Mouse (Mus musculus) activated CD4-positive, CD25-positive, alpha-beta regulatory T cell (primary cell): ENCODE results near the gene Rhoj. TPM values are rescaled to one million over a fixed set of nuclear protein-coding genes. Genes with fewer than 3 reads are reported as not detected.

Source experiments
- polyA plus RNA-seq, 2 experiments: library from polyadenylated mRNA; unstranded; fragments of 100-300 nt; shearing (Covaris generic); gene quantifications; one replicate each; pipeline ENCODE4 v1.2.1; 2017

Rhoj gene
- under 1 TPM in 1 of 2 experiments, not detected in 1; 0.52 TPM for polyA plus RNA-seq

GRCm38 (mm10) chr12:75307961-75308951 is at the start of gene Rhoj:
TSS of gene Rhoj (plus strand) at chr12:75308322.

GRCm38 (mm10) chr12:75416681-75417080 is 108.6 kb downstream of the Rhoj start, which contains the start of gene Gphb5:
TSS of gene Gphb5 (minus strand) at chr12:75416781.

Other genes starting within 250 kb of the Rhoj start
- gene Kcnh5, start 131.0 kb upstream of the Rhoj start, polyA plus RNA-seq: under 1 TPM in 1 of 2 experiments, not detected in 1; 0.21 TPM
- gene Gphb5, start 108.5 kb downstream of the Rhoj start, polyA plus RNA-seq: under 1 TPM in 1 of 2 experiments, not detected in 1; 0.14 TPM